Mouse (Mus musculus) G1E (cell line): ENCODE measurements around the gene Olfr283. TPM values are rescaled to one million over a fixed set of nuclear protein-coding genes. Genes with fewer than 3 reads are reported as not detected.

ENCODE experiments used
- ATAC-seq: 2 replicates; pipeline ENCODE4 v1.8.0; 2016; ENCODE audit warnings: mild to moderate bottlenecking; ENCODE audit not compliant: insufficient number of reproducible peaks, poor library complexity, low FRiP score, severe bottlenecking; ENCODE audit errors: extremely low read depth
- DNase-seq: peaks from one replicate; pipeline ENCODE4 v3.0.0; 2012; ENCODE audit warnings: low spot score
- H3K27me3 ChIP-seq: 2 replicates; pipeline ENCODE4 v1.6.1; 2012; ENCODE audit warnings: mild to moderate bottlenecking, low read length, inconsistent platforms; ENCODE audit not compliant: insufficient read depth
- H3K36me3 ChIP-seq: replicated peaks from 2 replicates; pipeline ENCODE3; 2012; ENCODE audit warnings: mild to moderate bottlenecking, inconsistent platforms
- H3K4me1 ChIP-seq: 2 replicates; pipeline ENCODE4 v1.6.1; 2012; ENCODE audit warnings: low read depth, low read length, inconsistent platforms, mixed read lengths; ENCODE audit not compliant: insufficient read depth
- H3K4me3 ChIP-seq: 2 replicates; pipeline ENCODE4 v1.5.1; 2012; ENCODE audit warnings: low read depth, mild to moderate bottlenecking, inconsistent platforms, low read length, moderate library complexity, mixed read lengths
- H3K9me3 ChIP-seq: replicated peaks from 2 replicates; pipeline ENCODE4 v1.6.1; 2012; ENCODE audit warnings: inconsistent platforms
- CTCF ChIP-seq: IDR thresholded peaks from 2 replicates; pipeline ENCODE4 v1.5.1; 2012; ENCODE audit warnings: low read depth, low read length, inconsistent platforms, mixed read lengths
- GATA1 ChIP-seq: IDR thresholded peaks from 2 replicates; pipeline ENCODE4 v1.6.1; 2012; ENCODE audit warnings: borderline replicate concordance, low read length, inconsistent platforms, mixed read lengths
- GATA2 ChIP-seq: IDR thresholded peaks from 2 replicates; pipeline ENCODE4 v1.6.1; 2012; ENCODE audit warnings: low read depth, low read length, inconsistent platforms, borderline replicate concordance
- POLR2AphosphoS5 ChIP-seq: IDR thresholded peaks from 2 replicates; pipeline ENCODE4 v1.6.1; 2012; ENCODE audit warnings: low read depth, low read length, inconsistent platforms; ENCODE audit not compliant: insufficient replicate concordance
- TAL1 ChIP-seq: conservative IDR thresholded peaks from 2 replicates; pipeline ENCODE4 v1.6.1; 2012; ENCODE audit warnings: low read depth, low read length, inconsistent platforms, mixed read lengths
- polyA plus RNA-seq: library from polyadenylated mRNA; stranded (reverse); fragments of >175 nt; gene quantifications from 2 replicates; pipeline ENCODE4 v1.2.3, GENCODE M21; 2012
- total RNA-seq, 2 experiments: library from RNA; stranded (forward) in 1 of 2; stranded (reverse) in 1 of 2; fragments of 200-1000 nt in 1 of 2; fragments of >200 nt in 1 of 2; fragmentation: Nextera tagmentation in 1 of 2; gene quantifications; 2 replicates each; pipeline ENCODE4 v1.2.3; 2014 to 2017

The Olfr283 gene
- total and polyA plus RNA-seq, 3 experiments: not detected

DNA sequence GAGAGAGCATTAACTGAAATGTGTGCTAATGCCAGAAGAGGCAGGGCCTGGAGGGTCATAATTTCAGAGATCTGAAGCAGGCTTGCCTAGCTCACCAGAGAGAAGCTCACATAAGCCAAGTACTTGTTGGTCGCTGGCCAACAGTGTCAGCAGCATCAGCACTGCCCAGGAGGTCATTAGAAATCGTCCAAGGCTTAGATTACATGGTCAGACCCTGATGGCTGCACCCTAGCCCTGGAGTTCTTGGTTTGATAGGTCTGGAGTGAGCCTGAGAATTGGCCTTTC is 11.1 kb upstream of the Olfr283 start:
- Histone ChIP-seq H3K4me3 (no peak overlapping the region), H3K9me3 (no peaks in the 10 kb centered on the region), H3K27me3 (no peaks in the 10 kb centered on the region), H3K36me3 (no peaks in the 10 kb centered on the region), H3K4me1 (no peaks in the 10 kb centered on the region)
- no peak for ATAC-seq
- TF ChIP-seq POLR2AphosphoS5 (no peak), GATA2 (no peak), CTCF (no peak), GATA1 (no peak), TAL1 (no peak)
- no peak for DNase-seq

- no peak for TF ChIP-seq GATA1
- TF ChIP-seq POLR2AphosphoS5: no peak
- Histone ChIP-seq H3K36me3 (no peaks in the 10 kb centered on the region), H3K9me3 (no peaks in the 10 kb centered on the region)
Observed at GRCm38 (mm10) chr15:98391081-98391902, 10.5 kb upstream of the Olfr283 start.

GRCm38 (mm10) chr15:98389796-98390195 is 9.1 kb upstream of the Olfr283 start:
- H3K9me3 ChIP-seq: no peaks in the 10 kb centered on the region
- no peaks in the 10 kb centered on the region for H3K4me1 ChIP-seq
- H3K36me3 ChIP-seq: no peaks in the 10 kb centered on the region
- ATAC-seq: no peak
- H3K27me3 ChIP-seq: no peaks in the 10 kb centered on the region
- DNase-seq: no peak
- no peak overlapping the region for H3K4me3 ChIP-seq
- no peak for TF ChIP-seq POLR2AphosphoS5

More at GRCm38 (mm10) chr15:98391081-98391902, 10.5 kb upstream of the Olfr283 start:
- no peaks in the 10 kb centered on the region for H3K27me3 ChIP-seq
- H3K4me1 ChIP-seq: no peaks in the 10 kb centered on the region
- no peak overlapping the region for H3K4me3 ChIP-seq
- no peak for ATAC-seq
- DNase-seq: no peak

- no peaks in the 10 kb centered on the region for H3K4me1 ChIP-seq
- ATAC-seq: 0 out of 2 replicates have a peak, but pooled peaks have one; percentile 15
- H3K9me3 ChIP-seq: no peaks in the 10 kb centered on the region
- DNase-seq: no peak
- no peaks in the 10 kb centered on the region for H3K36me3 ChIP-seq
- peaks cover 6% of the 10 kb centered on the region; the same call in 1 of the 2 replicates for H3K27me3 ChIP-seq
- no peak overlapping the region for H3K4me3 ChIP-seq
- TF ChIP-seq CTCF (no peak), GATA1 (no peak), GATA2 (no peak)
Observed at GRCm38 (mm10) chr15:98387621-98388020, 6.9 kb upstream of the Olfr283 start.

DNA sequence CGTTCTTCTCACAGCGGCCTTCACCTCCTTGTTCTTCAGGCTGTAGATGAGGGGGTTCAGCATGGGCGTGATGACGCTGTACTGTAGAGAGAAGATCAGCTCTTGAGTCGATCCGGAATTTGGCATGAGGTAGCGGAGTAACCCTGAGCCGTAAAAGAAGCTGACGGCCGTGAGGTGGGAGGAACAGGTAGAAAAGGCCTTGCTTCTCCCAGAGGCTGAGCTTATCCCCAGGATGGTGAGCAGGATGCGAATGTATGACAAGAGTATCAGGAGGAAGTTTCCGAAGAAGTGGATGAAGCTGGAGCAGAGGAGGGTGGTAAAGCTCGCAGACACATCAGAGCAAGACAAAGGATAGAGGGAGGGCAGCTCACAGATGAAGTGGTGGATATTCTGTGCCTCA is 2.5 kb downstream of the Olfr283 start:
- ATAC-seq (no peak), DNase-seq (no peak)
- Histone ChIP-seq H3K36me3 (no peaks in the 10 kb centered on the region), H3K4me3 (no peak overlapping the region), H3K4me1 (no peaks in the 10 kb centered on the region), H3K27me3 (0 out of 2 replicates have a peak, but pooled peaks cover 5% of the 10 kb centered on the region), H3K9me3 (no peaks in the 10 kb centered on the region)
- no peak for TF ChIP-seq TAL1
- no peak for TF ChIP-seq CTCF
- TF ChIP-seq GATA1: no peak

DNA sequence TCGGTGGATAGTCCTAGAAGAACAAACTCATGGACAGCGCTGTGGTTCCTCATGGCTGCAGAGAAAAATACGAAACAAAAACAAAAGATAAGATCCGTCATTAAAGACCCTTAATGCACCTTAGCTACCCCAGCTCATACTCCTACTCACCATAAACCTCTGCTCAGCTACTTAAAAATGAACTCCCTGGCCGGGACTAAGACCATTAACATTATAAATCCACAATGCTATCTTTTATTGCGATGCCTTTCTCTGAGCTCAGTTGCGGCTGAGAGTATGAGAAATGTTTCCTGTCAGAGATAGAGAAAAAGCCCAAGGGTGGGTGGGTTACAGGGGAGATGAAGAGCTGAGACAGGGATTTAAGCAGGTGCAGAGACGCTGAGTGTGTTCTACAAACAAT is 39.9 kb downstream of the Olfr283 start, which contains the start of gene Olfr284:
Gene Olfr284 (minus strand): TSS at position 101 of the 400 bp plus-strand sequence.
- Histone ChIP-seq H3K36me3 (no peaks in the 10 kb centered on the region), H3K4me3 (no peak within 1 kb of the TSS), H3K9me3 (no peaks in the 10 kb centered on the region), H3K4me1 (no peaks in the 10 kb centered on the region), H3K27me3 (peaks cover 12% of the 10 kb centered on the region)
- no peak for ATAC-seq
- TF ChIP-seq GATA1 (no peak), CTCF (no peak), POLR2AphosphoS5 (no peak), TAL1 (no peak), GATA2 (no peak)
- no peak for DNase-seq

Other genes with a start within 250 kb of the Olfr283 start
- 30.4 and 32.2 TPM in 2 replicates for gene Asb8, start 215.3 kb downstream of the Olfr283 start, total RNA-seq (2014; fragmentation: Nextera tagmentation)
- gene Asb8, start 215.3 kb downstream of the Olfr283 start, total RNA-seq (2017): 27.2 and 37.5 TPM in 2 replicates
- gene Asb8, start 215.3 kb downstream of the Olfr283 start, polyA plus RNA-seq: 4.2 and 5.1 TPM in 2 replicates
- not detected in 2 replicates for gene Ccdc184, start 213.8 kb downstream of the Olfr283 start, total RNA-seq (2014; fragmentation: Nextera tagmentation)
- gene Ccdc184, start 213.8 kb downstream of the Olfr283 start, total RNA-seq (2017): not detected in 2 replicates
- not detected in 2 replicates for gene Ccdc184, start 213.8 kb downstream of the Olfr283 start, polyA plus RNA-seq
- not detected in 2 replicates for gene Olfr288, start 185.4 kb downstream of the Olfr283 start, total RNA-seq (2014; fragmentation: Nextera tagmentation)
- gene Olfr288, start 185.4 kb downstream of the Olfr283 start, total RNA-seq (2017): not detected in 2 replicates
- not detected in 2 replicates for gene Olfr288, start 185.4 kb downstream of the Olfr283 start, polyA plus RNA-seq
- not detected in 2 replicates for gene Gm44579, start 160.0 kb downstream of the Olfr283 start, total RNA-seq (2014; fragmentation: Nextera tagmentation)
- 0.22 TPM in 1 of 2 replicates, not detected in the other for gene Gm44579, start 160.0 kb downstream of the Olfr283 start, total RNA-seq (2017)
- not detected in 2 replicates for gene Gm44579, start 160.0 kb downstream of the Olfr283 start, polyA plus RNA-seq
- not detected in 2 replicates for gene Olfr287, start 159.9 kb downstream of the Olfr283 start, total RNA-seq (2014; fragmentation: Nextera tagmentation)
- not detected in 2 replicates for gene Olfr287, start 159.9 kb downstream of the Olfr283 start, total RNA-seq (2017)
- not detected in 2 replicates for gene Olfr287, start 159.9 kb downstream of the Olfr283 start, polyA plus RNA-seq
- gene Olfr286, start 146.5 kb downstream of the Olfr283 start, total RNA-seq (2014; fragmentation: Nextera tagmentation): not detected in 2 replicates
- gene Olfr286, start 146.5 kb downstream of the Olfr283 start, total RNA-seq (2017): 0.11 and 0.12 TPM in 2 replicates
- gene Olfr286, start 146.5 kb downstream of the Olfr283 start, polyA plus RNA-seq: not detected in 2 replicates
- gene H1fnt, start 123.7 kb downstream of the Olfr283 start, total RNA-seq (2014; fragmentation: Nextera tagmentation): not detected in 2 replicates
- gene H1fnt, start 123.7 kb downstream of the Olfr283 start, total RNA-seq (2017): not detected in 2 replicates
- gene H1fnt, start 123.7 kb downstream of the Olfr283 start, polyA plus RNA-seq: not detected in 2 replicates
- not detected in 2 replicates for gene Zfp641, start 84.8 kb downstream of the Olfr283 start, total RNA-seq (2014; fragmentation: Nextera tagmentation)
- gene Zfp641, start 84.8 kb downstream of the Olfr283 start, total RNA-seq (2017): 0.05 TPM in 1 of 2 replicates, not detected in the other
- gene Zfp641, start 84.8 kb downstream of the Olfr283 start, polyA plus RNA-seq: not detected in 2 replicates
- not detected in 2 replicates for gene Olfr285, start 63.6 kb downstream of the Olfr283 start, total RNA-seq (2014; fragmentation: Nextera tagmentation)
- 0.05 and 0.06 TPM in 2 replicates for gene Olfr285, start 63.6 kb downstream of the Olfr283 start, total RNA-seq (2017)
- gene Olfr285, start 63.6 kb downstream of the Olfr283 start, polyA plus RNA-seq: not detected in 2 replicates
- not detected in 2 replicates for gene Olfr284, start 40.0 kb downstream of the Olfr283 start, total RNA-seq (2014; fragmentation: Nextera tagmentation)
- gene Olfr284, start 40.0 kb downstream of the Olfr283 start, total RNA-seq (2017): not detected in 2 replicates
- gene Olfr284, start 40.0 kb downstream of the Olfr283 start, polyA plus RNA-seq: not detected in 2 replicates
- gene Olfr282, start 50.3 kb upstream of the Olfr283 start, total RNA-seq (2014; fragmentation: Nextera tagmentation): not detected in 2 replicates
- 0.12 TPM in 1 of 2 replicates, not detected in the other for gene Olfr282, start 50.3 kb upstream of the Olfr283 start, total RNA-seq (2017)
- not detected in 2 replicates for gene Olfr282, start 50.3 kb upstream of the Olfr283 start, polyA plus RNA-seq
- gene Olfr281, start 71.6 kb upstream of the Olfr283 start, total RNA-seq (2014; fragmentation: Nextera tagmentation): not detected in 2 replicates
- gene Olfr281, start 71.6 kb upstream of the Olfr283 start, total RNA-seq (2017): 0.11 and 0.17 TPM in 2 replicates
- not detected in 2 replicates for gene Olfr281, start 71.6 kb upstream of the Olfr283 start, polyA plus RNA-seq
- not detected in 2 replicates for gene OR5BS1P, start 89.0 kb upstream of the Olfr283 start, total RNA-seq (2014; fragmentation: Nextera tagmentation)
- 0.06 and 0.11 TPM in 2 replicates for gene OR5BS1P, start 89.0 kb upstream of the Olfr283 start, total RNA-seq (2017)
- not detected in 2 replicates for gene OR5BS1P, start 89.0 kb upstream of the Olfr283 start, polyA plus RNA-seq
- not detected in 2 replicates for gene Lalba, start 101.8 kb upstream of the Olfr283 start, total RNA-seq (2014; fragmentation: Nextera tagmentation)
- not detected in 2 replicates for gene Lalba, start 101.8 kb upstream of the Olfr283 start, total RNA-seq (2017)
- not detected in 2 replicates for gene Lalba, start 101.8 kb upstream of the Olfr283 start, polyA plus RNA-seq
- not detected in 2 replicates for gene Olfr279, start 111.5 kb upstream of the Olfr283 start, total RNA-seq (2014; fragmentation: Nextera tagmentation)
- gene Olfr279, start 111.5 kb upstream of the Olfr283 start, total RNA-seq (2017): 0.11 and 0.17 TPM in 2 replicates
- gene Olfr279, start 111.5 kb upstream of the Olfr283 start, polyA plus RNA-seq: not detected in 2 replicates
- gene Kansl2, start 153.3 kb upstream of the Olfr283 start, total RNA-seq (2014; fragmentation: Nextera tagmentation): 26.9 and 39.8 TPM in 2 replicates
- gene Kansl2, start 153.3 kb upstream of the Olfr283 start, total RNA-seq (2017): 49.1 and 50.4 TPM in 2 replicates
- gene Kansl2, start 153.3 kb upstream of the Olfr283 start, polyA plus RNA-seq: 44.3 and 52.5 TPM in 2 replicates
- 76.1 and 84.6 TPM in 2 replicates for gene Ccnt1, start 190.0 kb upstream of the Olfr283 start, total RNA-seq (2014; fragmentation: Nextera tagmentation)
- gene Ccnt1, start 190.0 kb upstream of the Olfr283 start, total RNA-seq (2017): 74.6 and 78.2 TPM in 2 replicates
- gene Ccnt1, start 190.0 kb upstream of the Olfr283 start, polyA plus RNA-seq: 5.7 and 6.4 TPM in 2 replicates
- gene 4930415O20Rik, start 190.1 kb upstream of the Olfr283 start, total RNA-seq (2014; fragmentation: Nextera tagmentation): not detected in 2 replicates
- gene 4930415O20Rik, start 190.1 kb upstream of the Olfr283 start, total RNA-seq (2017): not detected in 2 replicates
- not detected in 2 replicates for gene 4930415O20Rik, start 190.1 kb upstream of the Olfr283 start, polyA plus RNA-seq
- 5.0 TPM in 1 of 2 replicates, not detected in the other for gene Adcy6, start 229.1 kb upstream of the Olfr283 start, total RNA-seq (2014; fragmentation: Nextera tagmentation)
- gene Adcy6, start 229.1 kb upstream of the Olfr283 start, total RNA-seq (2017): 0.22 TPM in 1 of 2 replicates, not detected in the other
- gene Adcy6, start 229.1 kb upstream of the Olfr283 start, polyA plus RNA-seq: not detected in 2 replicates
- gene Cacnb3, start 249.9 kb upstream of the Olfr283 start, total RNA-seq (2014; fragmentation: Nextera tagmentation): 0.29 TPM in 1 of 2 replicates, not detected in the other
- 0.12 and 0.22 TPM in 2 replicates for gene Cacnb3, start 249.9 kb upstream of the Olfr283 start, total RNA-seq (2017)
- gene Cacnb3, start 249.9 kb upstream of the Olfr283 start, polyA plus RNA-seq: 0.14 and 0.22 TPM in 2 replicates